Mouse (Mus musculus) left cerebral cortex, adult 18-20 months (tissue): Measurements from ENCODE around the gene Pdf. TPM values are rescaled to one million over a fixed set of nuclear protein-coding genes. Genes with fewer than 3 reads are reported as not detected.
A peak's percentile ranks its signal among the peaks of the same experiment; 100 is the strongest.
"Not testable (repeated sequence)": the region's sequence is repeated elsewhere in the genome, so short reads cannot be mapped to it uniquely, and the experiment has no call there.

Experiments used
- DNase-seq, 2 experiments: peaks; one replicate each; pipeline ENCODE4 v3.0.0; 2021 to 2022; ENCODE audit warnings: low spot score in 2 of 2, mixed read lengths in 1 of 2
- microRNA-seq, 2 experiments: library from miRNA; unstranded; fragments of <30 nt; microRNA quantifications; one replicate each; pipeline ENCODE4 v1.2.0; 2021
- total RNA-seq, 2 experiments: library from RNA; stranded (reverse); gene quantifications; 2 replicates each; pipeline ENCODE4 v1.2.3; 2021

Gene Pdf
- total RNA-seq, 2 experiments from 2014 or later: 23.8 to 26.3 TPM

DNA sequence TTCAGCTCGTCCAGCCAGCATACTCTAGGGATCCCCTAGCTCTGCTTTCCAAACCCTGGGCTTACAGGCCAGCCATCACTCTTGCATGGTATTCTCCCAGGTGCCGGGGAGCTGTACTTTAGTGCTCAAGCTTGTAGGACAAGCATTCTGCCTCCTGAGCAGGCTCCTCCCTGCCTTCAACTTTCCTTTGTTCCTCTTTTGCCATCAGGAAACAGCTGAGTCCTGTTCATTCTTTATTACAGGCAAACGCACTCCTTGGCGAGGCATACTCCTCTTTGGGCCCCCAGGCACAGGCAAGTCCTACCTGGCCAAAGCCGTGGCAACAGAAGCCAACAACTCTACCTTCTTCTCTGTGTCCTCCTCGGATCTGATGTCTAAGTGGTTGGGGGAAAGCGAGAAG is 7.8 kb downstream of the Pdf start:
- DNase-seq: no peak

DNA sequence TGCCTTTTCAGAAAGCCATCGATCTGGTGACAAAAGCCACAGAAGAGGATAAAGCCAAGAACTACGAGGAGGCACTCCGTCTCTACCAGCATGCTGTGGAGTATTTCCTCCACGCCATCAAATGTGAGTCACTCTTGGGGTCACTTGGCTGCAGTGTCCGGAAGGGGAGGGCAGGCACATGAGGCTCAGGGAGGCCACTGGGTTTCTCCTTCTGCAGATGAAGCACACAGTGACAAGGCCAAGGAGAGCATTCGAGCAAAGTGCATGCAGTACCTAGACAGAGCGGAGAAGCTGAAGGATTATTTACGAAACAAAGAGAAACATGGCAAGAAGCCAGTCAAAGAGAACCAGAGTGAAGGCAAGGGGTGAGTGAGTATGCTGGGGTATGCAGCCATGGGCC is 11.8 kb downstream of the Pdf start:
- no peak for DNase-seq

DNA sequence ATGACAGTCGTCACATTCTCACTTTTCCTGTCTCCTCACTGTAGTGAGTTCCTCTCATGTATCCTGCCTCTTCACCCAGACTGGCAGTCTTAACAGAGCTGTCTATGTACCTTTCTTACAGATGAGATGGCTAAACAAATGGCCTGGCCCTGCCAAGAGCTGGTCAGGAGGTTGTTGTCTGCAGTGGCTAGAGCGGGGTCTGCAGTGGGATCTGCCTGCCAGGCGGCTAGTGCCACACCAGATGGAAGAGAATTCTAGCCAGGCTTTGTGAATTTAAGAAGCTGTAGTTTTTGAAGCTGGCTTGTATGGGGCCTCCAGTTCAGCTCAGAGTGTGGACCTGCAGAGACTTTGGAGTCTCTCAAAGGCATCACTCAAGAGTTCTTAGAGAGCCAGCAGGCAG is 12.8 kb downstream of the Pdf start:
- DNase-seq: no peak

DNA sequence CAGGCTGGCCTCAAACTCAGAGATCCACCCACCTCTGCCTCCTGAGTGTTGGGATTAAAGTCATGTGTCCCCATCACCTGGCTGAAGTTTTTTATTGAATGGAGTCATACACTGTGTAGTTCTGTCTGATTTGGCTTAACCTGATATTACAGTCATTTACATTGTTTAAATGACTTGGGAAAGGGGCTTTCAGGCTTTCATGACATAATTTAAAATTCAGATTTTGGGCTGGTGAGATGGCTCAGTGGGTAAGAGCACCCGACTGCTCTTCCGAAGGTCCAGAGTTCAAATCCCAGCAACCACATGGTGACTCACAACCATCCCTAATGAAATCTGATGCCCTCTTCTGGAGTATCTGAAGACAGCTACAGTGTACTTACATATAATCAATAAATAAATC is 14.8 kb downstream of the Pdf start:
- DNase-seq: not testable (repeated sequence)

DNA sequence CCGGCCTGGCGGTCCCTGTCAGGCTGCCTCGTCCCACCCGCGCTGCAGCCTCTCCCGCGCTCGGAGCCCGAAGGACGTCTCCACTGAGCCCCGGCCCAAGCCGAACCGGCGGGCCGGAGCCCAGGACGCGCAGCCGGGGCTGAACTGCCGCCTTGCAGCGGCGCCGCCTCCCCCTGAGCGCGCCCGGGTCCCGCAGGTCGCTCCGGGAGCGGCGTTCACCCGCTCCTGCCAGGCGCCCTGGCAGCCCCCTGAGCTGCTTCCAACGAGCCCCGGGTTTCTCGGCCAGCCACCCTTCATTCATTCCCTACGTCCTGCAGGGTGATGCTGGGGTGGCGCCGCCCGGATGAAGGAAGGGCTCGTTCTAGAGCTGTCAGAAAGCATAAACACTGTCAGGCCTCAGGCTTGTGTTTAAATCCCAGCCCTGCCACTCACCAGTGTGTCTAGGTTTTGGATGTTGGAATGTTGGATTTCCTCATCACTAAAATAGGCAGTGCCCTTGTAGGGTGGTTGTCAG is 16.8 kb downstream of the Pdf start:
- DNase-seq: no peak

DNA sequence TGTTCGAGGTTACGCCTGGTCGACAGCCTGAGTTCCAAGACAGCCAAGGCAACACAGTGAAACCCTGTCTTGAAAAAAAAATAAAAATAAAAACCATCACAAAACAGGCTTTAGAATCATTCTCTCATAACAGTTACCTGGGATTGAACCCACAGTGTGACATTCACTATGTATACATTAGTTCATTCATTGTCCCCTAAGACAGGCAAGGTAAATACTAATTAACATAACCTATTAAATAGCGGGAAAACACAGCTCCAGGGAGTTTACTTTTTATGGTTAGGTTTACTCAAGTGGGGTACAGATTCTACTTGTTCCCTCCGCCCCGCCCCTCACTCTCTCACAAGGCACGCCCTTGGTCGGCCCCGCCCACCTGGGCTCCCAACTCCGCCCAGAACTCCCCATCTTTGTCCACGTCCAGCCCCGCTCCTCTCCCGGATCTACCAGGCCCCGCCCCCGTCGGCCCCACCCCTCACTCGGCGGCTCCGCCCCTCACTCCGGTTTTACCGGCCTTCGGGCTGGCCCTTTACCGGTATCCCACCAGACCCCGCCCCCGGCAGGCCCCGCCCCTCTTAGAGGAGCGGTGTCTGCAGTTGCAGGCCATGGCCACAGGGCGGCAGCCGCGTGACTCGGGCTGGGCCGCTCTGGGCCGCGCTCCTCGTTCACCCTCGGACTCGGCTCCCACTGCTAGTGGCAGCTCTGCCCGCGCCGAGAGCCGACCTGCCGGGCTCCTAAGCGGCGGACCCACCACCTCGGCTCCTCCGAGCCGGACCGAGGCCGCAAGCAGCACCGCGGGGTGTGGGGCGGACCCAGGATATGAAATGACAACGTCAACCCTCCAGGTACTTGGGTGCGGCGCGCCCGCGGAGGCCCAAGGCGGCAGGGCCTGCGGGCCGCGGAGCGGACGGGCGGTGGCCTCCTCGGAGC is 17.5 kb downstream of the Pdf start, which contains the start of gene Vps4a:
Gene Vps4a (plus strand): TSS at position 573 of the 927 bp plus-strand sequence.
- peak; percentile 95 for DNase-seq

DNA sequence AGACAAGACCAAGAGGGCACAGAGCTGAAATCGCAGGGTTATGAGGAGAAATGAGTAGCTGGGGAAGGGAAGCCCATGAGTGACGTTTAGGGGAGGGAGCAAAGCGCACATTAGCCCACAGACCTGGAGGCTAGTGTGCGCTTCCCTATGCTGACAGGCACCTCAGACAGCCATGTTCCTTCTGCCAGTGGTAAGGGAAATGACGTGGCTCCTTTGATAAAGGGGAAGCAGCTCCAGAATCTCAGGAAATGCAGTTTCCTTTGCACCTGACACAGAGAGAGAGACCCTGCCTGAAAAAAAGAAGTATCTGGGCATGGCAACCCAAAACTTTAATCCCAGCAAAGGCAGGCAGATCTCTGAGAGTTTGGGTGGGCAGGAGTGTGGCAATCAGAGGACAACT is 18.4 kb downstream of the Pdf start:
- DNase-seq: no peak

DNA sequence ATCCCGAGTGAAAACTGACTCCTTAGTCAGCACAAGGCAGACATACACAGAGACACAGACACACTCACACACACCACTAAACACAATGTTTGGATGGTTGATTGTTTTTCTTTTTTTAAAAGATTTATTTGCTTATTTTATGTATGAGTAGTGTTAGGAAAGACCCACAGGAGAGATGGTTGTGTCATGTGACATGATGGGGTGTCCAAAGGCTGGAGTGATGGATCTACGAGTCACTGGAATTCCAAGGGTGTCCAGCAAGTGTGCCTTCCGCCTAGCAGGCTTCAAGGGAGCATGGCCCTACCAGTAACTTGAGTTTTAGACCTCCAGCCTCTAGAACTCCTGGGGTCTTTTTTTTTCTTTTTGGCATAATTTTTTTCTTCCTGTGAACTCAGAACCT is 19.1 kb downstream of the Pdf start:
- DNase-seq: no peak

DNA sequence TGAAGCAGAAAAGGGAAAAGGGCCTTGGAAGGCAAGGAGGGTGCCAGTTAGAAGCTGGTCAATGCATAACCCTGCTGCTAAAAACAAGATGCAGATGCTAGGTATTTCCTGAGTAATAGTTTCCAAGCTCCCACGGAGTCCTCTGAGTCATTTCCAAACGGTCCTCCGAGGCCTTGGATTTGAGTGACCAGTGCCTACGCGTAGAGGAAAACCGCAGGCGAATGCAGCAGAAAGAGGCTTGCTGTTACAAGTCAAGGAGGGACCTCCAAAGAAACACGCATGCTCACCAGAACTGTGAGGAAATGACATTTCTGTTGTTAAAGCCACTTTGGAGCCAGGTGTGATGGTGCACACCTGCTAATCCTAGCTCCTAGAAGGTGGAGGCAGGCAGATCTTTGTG is 24.9 kb downstream of the Pdf start:
- no peak for DNase-seq

DNA sequence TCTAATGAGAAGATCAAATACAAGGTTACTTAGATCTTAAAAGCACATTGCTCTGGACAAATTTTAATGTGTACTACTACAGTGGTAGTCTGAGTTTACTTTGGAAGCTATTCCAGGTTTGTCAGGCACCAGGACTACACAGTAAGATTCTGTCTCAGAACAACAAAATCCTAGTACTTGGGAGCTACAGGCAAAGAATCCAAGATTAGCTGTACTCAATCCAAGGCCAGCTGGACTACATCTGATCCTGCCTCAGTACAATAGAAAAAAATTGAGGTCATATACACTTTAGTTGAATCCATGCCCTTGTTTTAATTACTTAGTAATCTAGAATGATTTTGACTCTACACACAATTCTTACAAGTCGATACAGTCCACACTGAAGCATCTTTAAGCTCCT is 33.5 kb downstream of the Pdf start:
- DNase-seq: no peak

DNA sequence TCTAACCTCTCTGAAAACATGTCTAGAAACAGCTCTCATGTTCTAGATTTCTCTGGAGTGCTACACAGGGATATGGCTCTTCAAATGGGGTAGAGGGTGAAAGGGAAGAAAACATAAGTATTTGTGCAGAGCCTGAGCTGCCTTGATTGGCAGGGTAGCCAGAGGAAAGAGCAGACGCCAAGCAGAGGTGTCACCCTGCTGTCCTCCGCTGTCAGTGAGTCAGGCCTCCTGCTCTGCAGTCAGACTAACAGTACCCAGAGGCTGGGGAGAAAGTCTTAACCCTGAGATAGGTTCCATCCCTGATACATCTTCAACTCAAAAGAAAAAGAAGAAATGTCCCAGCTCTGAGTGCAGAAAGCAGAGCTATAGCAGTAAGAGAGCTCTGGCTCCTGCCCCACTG is 35.7 kb downstream of the Pdf start:
- no peak for DNase-seq

DNA sequence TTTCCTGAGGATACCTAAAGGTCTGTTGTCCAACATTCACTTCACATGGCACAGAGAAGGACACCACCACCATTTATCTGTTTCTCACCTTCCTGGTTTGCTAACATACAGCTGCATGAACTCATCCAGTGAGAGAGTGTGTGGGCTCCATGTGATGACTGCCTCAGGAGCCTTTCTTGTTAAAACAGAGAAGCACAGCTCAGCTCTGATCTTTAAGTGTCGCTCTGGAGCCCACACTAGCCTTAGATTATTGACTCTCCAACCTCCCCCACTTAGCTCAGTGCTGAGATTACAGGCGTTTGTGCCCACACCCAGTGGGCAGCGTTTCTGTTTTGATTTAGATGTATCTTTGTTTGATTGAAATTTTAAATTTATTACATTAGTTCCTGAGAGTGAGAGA is 40.6 kb downstream of the Pdf start:
- peak; percentile 12 to 30 for DNase-seq

DNA sequence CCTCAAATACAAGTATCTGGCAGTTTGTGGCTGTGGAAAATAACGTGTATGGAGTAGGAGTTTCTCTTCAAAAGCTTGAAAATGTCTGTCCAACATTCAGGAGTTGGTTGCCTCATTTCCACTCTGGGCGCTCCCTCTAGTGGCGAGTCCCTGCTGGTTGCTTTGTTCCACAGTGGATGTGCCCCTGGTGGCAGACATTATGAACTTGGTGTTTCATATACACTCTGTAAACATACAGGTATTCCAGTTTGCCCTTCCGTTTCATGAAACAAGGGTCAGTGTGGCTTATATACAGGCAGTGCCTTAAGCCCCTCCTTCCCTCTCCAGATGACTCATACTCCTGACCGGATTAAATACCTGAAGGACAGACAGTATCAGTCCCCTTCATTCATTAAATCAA is 45.9 kb downstream of the Pdf start:
- DNase-seq: peak; percentile 89 to 92

DNA sequence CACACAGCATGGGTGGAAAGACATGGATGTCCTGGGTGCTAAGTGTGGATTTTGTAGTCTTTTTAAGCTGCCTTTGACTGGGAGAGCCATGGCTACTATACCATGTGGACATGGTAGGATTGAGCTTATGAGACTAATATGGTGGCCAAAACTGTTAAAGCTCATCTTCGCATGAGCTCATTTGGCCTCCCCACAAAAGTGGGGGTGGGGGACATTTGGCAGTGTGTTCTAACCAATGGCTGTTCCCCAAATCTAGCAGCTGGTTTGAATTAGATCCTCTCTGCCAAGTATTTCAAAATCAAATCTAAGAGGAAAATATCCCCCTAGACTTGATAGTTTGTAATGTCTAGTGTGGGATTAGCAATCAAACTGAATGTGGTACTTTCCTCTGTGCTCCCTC is 49.3 kb downstream of the Pdf start:
- no peak for DNase-seq

DNA sequence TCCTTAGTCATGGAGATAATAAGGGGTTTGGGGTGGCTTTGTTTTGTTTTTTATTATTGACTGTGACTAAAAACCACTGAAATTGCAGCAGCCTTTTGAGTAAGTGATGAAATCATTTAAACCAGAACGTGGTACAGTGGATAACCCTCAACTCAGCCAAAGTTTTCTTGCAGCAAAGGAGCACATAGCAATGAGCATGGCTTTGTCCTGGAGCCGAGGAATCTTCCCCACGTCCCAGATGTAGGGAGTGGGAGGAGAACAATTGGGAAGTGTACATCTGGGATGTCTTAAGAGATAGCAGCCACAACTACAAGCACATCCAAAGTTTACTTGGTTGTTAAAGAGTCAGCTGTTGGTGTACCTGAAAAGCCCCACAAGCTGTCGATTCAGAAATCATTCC is 51.0 kb downstream of the Pdf start:
- DNase-seq: no peak

DNA sequence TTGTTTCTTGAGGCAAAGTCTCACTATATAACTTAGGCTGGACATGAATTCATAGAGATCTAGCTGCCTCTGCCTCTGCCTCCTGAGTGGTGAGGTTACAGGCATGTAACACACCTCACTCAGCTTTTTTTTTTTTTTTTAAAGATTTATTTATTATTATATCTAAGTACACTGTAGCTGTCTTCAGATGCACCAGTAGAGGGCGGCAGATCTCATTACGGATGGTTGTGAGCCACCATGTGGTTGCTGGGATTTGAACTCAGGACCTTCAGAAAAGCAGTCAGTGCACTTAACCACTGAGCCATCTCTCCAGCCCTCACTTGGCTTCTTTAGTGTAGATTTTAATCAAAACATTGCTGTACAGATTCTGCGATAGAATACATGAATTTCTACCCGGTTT is 52.1 kb downstream of the Pdf start:
- not testable (repeated sequence) for DNase-seq

Small RNA genes within 50 kb of the gene (microRNA-seq; reads per million reads assigned to microRNA genes)
- 0.42 to 1.2 reads per million in 2 experiments for gene Mir7075

Other genes starting within 250 kb of the Pdf start
- 1 to 10 TPM; 1.1 to 2.0 TPM for gene Has3, start 178.4 kb downstream of the Pdf start, total RNA-seq
- gene Utp4, start 155.0 kb downstream of the Pdf start, total RNA-seq: 10 to 100 TPM; 36.9 to 40.8 TPM
- gene Sntb2, start 112.9 kb downstream of the Pdf start, total RNA-seq: 10 to 100 TPM; 20.8 to 21.3 TPM
- gene Vps4a, start 17.4 kb downstream of the Pdf start, total RNA-seq: 100 to 1,000 TPM; 116 to 126 TPM
- gene Cog8, start 8.1 kb upstream of the Pdf start, total RNA-seq: 10 to 100 TPM; 25.6 to 27.8 TPM
- gene Nip7, start 8.3 kb upstream of the Pdf start, total RNA-seq: 10 to 100 TPM; 43.2 to 44.9 TPM
- gene Tmed6, start 17.0 kb upstream of the Pdf start, total RNA-seq: not detected
- gene Terf2, start 47.9 kb upstream of the Pdf start, total RNA-seq: 10 to 100 TPM; 37.2 to 39.0 TPM
- 10 to 100 TPM; 95.1 to 98.8 TPM for gene Cyb5b, start 102.0 kb upstream of the Pdf start, total RNA-seq
- gene Nfat5, start 244.9 kb upstream of the Pdf start, total RNA-seq: 10 to 100 TPM; 50.1 to 51.8 TPM